ENCODE assay signal across 29 mouse cellular contexts in the genomic region with DNA sequence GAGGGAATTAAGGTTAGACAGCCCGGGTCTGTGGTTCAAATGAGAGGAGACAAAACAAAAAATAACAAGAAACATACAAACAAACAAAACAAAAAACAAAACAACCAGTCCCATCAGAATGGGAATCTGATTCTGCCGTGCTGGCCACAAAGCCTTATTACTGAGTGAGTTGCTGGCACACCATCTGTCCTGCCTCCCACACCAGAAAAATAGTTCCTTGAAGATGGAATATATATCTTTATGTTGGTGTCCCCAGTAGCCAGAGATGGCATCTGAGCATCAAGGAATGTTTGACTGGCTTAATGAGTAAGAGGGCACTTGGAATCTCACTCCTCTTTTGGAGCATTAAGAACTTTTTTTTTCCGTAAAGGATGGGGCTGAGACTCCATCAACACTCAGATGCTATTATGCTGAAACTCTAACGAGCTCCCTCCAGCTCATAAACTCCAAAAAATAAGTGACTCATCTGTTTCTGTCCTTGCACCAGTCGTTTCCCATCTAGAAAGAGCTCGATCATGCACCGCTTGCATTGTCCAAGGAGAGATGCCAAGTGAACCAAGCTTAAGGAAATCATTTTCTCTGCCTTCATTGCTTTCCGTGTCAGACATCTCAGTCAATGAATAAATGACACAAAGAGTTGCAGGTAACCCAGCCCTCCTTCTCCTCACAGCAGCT.
DNase-seq lines count a peak whose midpoint lies in the region; ATAC-seq and TF ChIP-seq lines count a peak whose summit lies in the region.
"Had no signal": no experiment of that assay in that cellular context is flagged by ENCODE, and none has a peak within 500 bp of the region (broad histone marks: within the 10 kb centered on the region; RNA-seq: fewer than 3 reads in every experiment).

No protein-coding gene starts in this region.

- H3K9ac ChIP-seq in forebrain, postnatal 0 days = no peak overlapping the region
- H3K9ac ChIP-seq in forebrain, embryonic 12.5 days = no peak overlapping the region
- H3K9ac ChIP-seq: embryonic facial prominence, embryonic 15.5 days; hindbrain, embryonic 12.5 days; limb, embryonic 13.5 days; liver, embryonic 12.5 days; liver, postnatal 0 days; neural tube, embryonic 13.5 days had no signal

- no peak overlapping the region for H3K27ac ChIP-seq in forebrain, postnatal 0 days (ENCODE audit: low read depth, low read length)
- H3K27ac ChIP-seq in forebrain, embryonic 12.5 days = no peak overlapping the region
- no peak overlapping the region for H3K27ac ChIP-seq in thymus, adult 2 months (ENCODE audit: control insufficient read depth, insufficient read depth, low read length)
- H3K27ac ChIP-seq: embryonic facial prominence, embryonic 10.5 days; embryonic facial prominence, embryonic 15.5 days; hindbrain, embryonic 12.5 days; limb, embryonic 13.5 days; liver, embryonic 12.5 days; neural tube, embryonic 13.5 days; stomach, postnatal 0 days had no signal

- TF ChIP-seq CTCF in forebrain, postnatal 0 days (IDR thresholded peaks at IDR 0.05; ENCODE audit: low read depth) = no peak
- no peak for TF ChIP-seq CTCF in thymus, adult 2 months (IDR thresholded peaks at IDR 0.05; ENCODE audit: borderline replicate concordance, control insufficient read depth, extremely low read depth, insufficient read depth, low read length, poor library complexity)

- no peak for ATAC-seq in forebrain, postnatal 0 days
- ATAC-seq in forebrain, embryonic 12.5 days (ENCODE audit: low FRiP score) = no peak
- ATAC-seq: forebrain, embryonic 14.5 days; liver, embryonic 12.5 days; liver, postnatal 0 days; Patski had no signal

- no peaks in the 10 kb centered on the region for H3K9me3 ChIP-seq in forebrain, postnatal 0 days (ENCODE audit: low read length)
- H3K9me3 ChIP-seq in forebrain, embryonic 12.5 days = no peaks in the 10 kb centered on the region
- H3K9me3 ChIP-seq: embryonic facial prominence, embryonic 10.5 days; embryonic facial prominence, embryonic 15.5 days; hindbrain, embryonic 12.5 days; limb, embryonic 13.5 days; neural tube, embryonic 13.5 days had no signal

- DNase-seq in forebrain, postnatal 0 days = peak; percentile 17
- peak; percentile 8 for DNase-seq in layer of hippocampus, adult 9-11 months
- DNase-seq in layer of hippocampus, postnatal 36 days = no peak
- DNase-seq in right cerebral cortex, adult 18-20 months = peak; percentile 35
- DNase-seq in right cerebral cortex, postnatal 4 days = no peak
- peak; percentile 3 for DNase-seq in fibroblast of lung, adult 2 months (ENCODE audit: low read depth)
- no peak for DNase-seq in thymus, adult 2 months
- DNase-seq: adrenal gland, postnatal 36 days; cerebellum, adult 8-10 months; cerebellum, postnatal 25 days; heart, postnatal 14 days; kidney, adult 11 months; kidney, postnatal 14 days; liver, postnatal 0 days; lung, postnatal 36 days; thymus, adult 18-20 months; thymus, postnatal 36 days had no signal

- no peaks in the 10 kb centered on the region for H3K36me3 ChIP-seq in forebrain, postnatal 0 days (ENCODE audit: insufficient read depth)
- H3K36me3 ChIP-seq in forebrain, embryonic 12.5 days (replicated peaks) = no peaks in the 10 kb centered on the region
- no peaks in the 10 kb centered on the region for H3K36me3 ChIP-seq in thymus, adult 2 months (ENCODE audit: control insufficient read depth, insufficient read depth, low read length)
- H3K36me3 ChIP-seq: embryonic facial prominence, embryonic 10.5 days; embryonic facial prominence, embryonic 15.5 days; G1E; hindbrain, embryonic 12.5 days; limb, embryonic 13.5 days; liver, embryonic 12.5 days; neural tube, embryonic 13.5 days had no signal

- no peaks in the 10 kb centered on the region for H3K27me3 ChIP-seq in forebrain, postnatal 0 days (ENCODE audit: insufficient read depth, low read length)
- peaks cover 4% of the 10 kb centered on the region; the same call in 1 of the 2 replicates for H3K27me3 ChIP-seq in forebrain, embryonic 12.5 days
- H3K27me3 ChIP-seq in thymus, adult 2 months (ENCODE audit: control insufficient read depth, insufficient read depth, low read length) = no peaks in the 10 kb centered on the region
- H3K27me3 ChIP-seq: embryonic facial prominence, embryonic 15.5 days; hindbrain, embryonic 12.5 days; limb, embryonic 13.5 days; liver, embryonic 12.5 days; neural tube, embryonic 13.5 days; Patski had no signal

- TF ChIP-seq POLR2A in thymus, adult 2 months (IDR thresholded peaks at IDR 0.05; ENCODE audit: control insufficient read depth, extremely low read depth, insufficient read depth, low read length, poor library complexity) = no peak

- H3K4me2 ChIP-seq in forebrain, postnatal 0 days (ENCODE audit: low read depth) = no peak overlapping the region
- H3K4me2 ChIP-seq in forebrain, embryonic 12.5 days = no peak overlapping the region
- H3K4me2 ChIP-seq: embryonic facial prominence, embryonic 15.5 days; hindbrain, embryonic 12.5 days; limb, embryonic 13.5 days; liver, embryonic 12.5 days; midbrain, embryonic 11.5 days; neural tube, embryonic 13.5 days had no signal

- no peaks in the 10 kb centered on the region for H3K4me1 ChIP-seq in forebrain, postnatal 0 days (ENCODE audit: insufficient read depth)
- H3K4me1 ChIP-seq in forebrain, embryonic 12.5 days = no peaks in the 10 kb centered on the region; the same call in 1 of the 2 replicates
- H3K4me1 ChIP-seq in thymus, adult 2 months (replicated peaks; ENCODE audit: control insufficient read depth, insufficient read depth, low read length) = no peaks in the 10 kb centered on the region
- H3K4me1 ChIP-seq: embryonic facial prominence, embryonic 10.5 days; embryonic facial prominence, embryonic 15.5 days; hindbrain, embryonic 12.5 days; limb, embryonic 13.5 days; liver, embryonic 12.5 days; neural tube, embryonic 13.5 days had no signal

- WGBS in forebrain, postnatal 0 days = 43% methylated on average over 8 of the region's 8 CpGs
- WGBS in forebrain, embryonic 12.5 days = 67% methylated on average over 8 of the region's 8 CpGs
- WGBS in thymus, adult 2 months = 82% methylated on average over 8 of the region's 8 CpGs

- no peak overlapping the region for H3K4me3 ChIP-seq in forebrain, postnatal 0 days (ENCODE audit: low read depth, low read length)
- no peak overlapping the region for H3K4me3 ChIP-seq in forebrain, embryonic 12.5 days (replicated peaks)
- H3K4me3 ChIP-seq in thymus, adult 2 months (ENCODE audit: control insufficient read depth, insufficient read depth, low read length) = no peak overlapping the region
- H3K4me3 ChIP-seq: embryonic facial prominence, embryonic 10.5 days; embryonic facial prominence, embryonic 15.5 days; hindbrain, embryonic 12.5 days; limb, embryonic 13.5 days; liver, embryonic 12.5 days; neural tube, embryonic 13.5 days had no signal

Comparison
In these comparisons a context has a peak if more than half of its experiments do, and no peak if none do; other contexts are left out.
1. DNase-seq: peak in forebrain, postnatal 0 days (single experiment), layer of hippocampus, adult 9-11 months (single experiment), right cerebral cortex, adult 18-20 months (single experiment) and fibroblast of lung, adult 2 months (single experiment); none in layer of hippocampus, postnatal 36 days (0 of 2), right cerebral cortex, postnatal 4 days (single experiment) and thymus, adult 2 months (single experiment).